Mouse (Mus musculus): ENCODE data around the gene Olfr5. TPM values are rescaled to one million over a fixed set of nuclear protein-coding genes. Genes with fewer than 3 reads are reported as not detected.

Olfr5 gene
- not detected in 2 replicates for polyA plus RNA-seq (2012; rRNA removed)

DNA sequence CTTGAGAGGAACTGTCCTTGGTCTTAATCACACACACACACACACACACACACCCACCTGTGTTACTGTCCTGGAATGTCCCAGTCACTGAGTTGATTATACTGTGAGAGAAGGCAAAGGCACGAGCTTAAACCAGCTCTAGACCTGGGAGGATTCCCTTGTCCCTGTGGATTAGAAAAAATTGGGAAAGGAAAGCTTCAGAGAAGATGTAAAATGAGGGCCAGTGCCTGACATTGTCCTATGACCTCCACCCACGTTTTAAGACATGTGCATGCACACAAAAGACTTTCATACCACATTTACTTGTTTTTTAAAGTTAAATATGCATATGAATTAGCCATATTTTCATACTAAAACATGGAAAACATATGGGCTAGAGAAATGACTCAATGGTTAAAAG, at the start of gene Olfr5:
Olfr5 (minus strand) TSS at position 101 of the 400 bp plus-strand sequence.

GRCm38 (mm10) chr7:6522850-6523249, 36.1 kb upstream of the Olfr5 start, which contains the start of gene Olfr1349:
TSS of gene Olfr1349 (minus strand) at chr7:6522950.

GRCm38 (mm10) chr7:6508648-6509047, 21.9 kb upstream of the Olfr5 start, which contains the start of gene Olfr1348:
TSS of gene Olfr1348 (minus strand) at chr7:6508748.

DNA sequence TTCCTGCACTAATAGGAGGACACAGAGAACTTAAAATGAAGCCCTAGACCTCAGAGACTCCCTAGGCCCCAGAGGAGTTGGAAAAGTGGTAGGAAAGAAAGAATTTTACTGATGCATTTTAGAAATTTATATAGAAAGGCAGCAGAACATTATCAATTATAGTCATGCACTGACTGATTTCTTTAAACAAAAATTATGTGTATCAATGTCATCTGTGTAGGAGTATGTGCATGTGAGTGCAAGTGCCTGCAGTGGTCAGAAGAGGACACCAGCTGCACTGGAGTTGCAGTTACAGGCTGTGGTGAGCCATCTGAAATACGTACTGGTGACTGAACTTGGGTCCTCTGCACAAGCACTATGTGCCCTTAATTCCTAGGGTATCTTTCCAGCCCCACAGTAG, 12.9 kb upstream of the Olfr5 start, which contains the start of gene Olfr1347:
Olfr1347 (minus strand) TSS at position 101 of the 400 bp plus-strand sequence.

GRCm38 (mm10) chr7:6466951-6467350, 19.8 kb downstream of the Olfr5 start, which contains the start of gene Olfr1346:
TSS of gene Olfr1346 (plus strand) at chr7:6467101.

DNA sequence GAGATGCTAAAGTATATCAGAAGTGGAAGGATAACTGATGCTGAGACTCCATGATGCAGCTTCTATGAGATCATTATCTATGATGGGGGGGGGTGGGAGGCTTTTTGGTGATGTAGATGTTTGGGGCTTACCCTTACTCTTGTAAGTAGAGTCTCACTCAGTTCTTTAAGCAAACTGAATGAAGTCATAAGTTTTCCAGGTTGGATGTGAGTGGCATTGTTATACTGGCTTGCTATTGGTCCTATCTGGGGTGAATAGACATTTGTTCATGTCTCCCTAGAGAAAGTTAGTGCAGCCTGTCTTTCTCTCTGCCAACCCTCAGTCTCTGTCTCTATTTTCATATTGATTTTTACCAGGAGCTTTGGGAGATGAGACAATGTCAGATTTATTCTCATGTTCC, 30.9 kb downstream of the Olfr5 start, which contains the start of gene Olfr1336:
Olfr1336 (plus strand) TSS at position 301 of the 400 bp plus-strand sequence.

DNA sequence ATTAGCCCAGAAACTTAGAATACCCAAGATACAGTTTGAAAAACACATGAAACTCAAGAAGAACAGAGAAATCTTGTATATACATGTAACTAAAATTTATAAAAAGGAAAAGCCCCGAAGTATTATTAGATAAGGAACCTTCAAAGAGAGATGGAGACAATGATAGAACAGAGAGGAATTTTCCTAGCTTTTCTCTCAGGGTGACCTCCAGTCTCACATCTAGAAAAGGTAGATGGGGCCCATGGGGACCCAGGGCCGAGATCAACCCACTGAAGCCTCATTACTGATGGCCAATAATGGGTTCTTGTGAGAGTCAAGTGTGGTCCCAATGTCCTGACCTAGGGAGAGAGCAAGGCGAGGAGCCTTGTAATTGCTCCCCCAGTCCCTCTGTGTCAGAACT, 48.4 kb downstream of the Olfr5 start, which contains the start of gene Olfr1344:
Olfr1344 (plus strand) TSS at position 301 of the 400 bp plus-strand sequence.

Other genes with a start within 250 kb of the Olfr5 start
- not detected in 2 replicates for gene Epp13, start 234.2 kb downstream of the Olfr5 start, polyA plus RNA-seq (2012; rRNA removed)
- 0.24 and 0.28 TPM in 2 replicates for gene Zfp667, start 200.4 kb downstream of the Olfr5 start, polyA plus RNA-seq (2012; rRNA removed)
- 0.03 and 0.54 TPM in 2 replicates for gene Zfp583, start 155.7 kb downstream of the Olfr5 start, polyA plus RNA-seq (2012; rRNA removed)
- gene Gm3854, start 143.2 kb downstream of the Olfr5 start, polyA plus RNA-seq (2012; rRNA removed): 0.03 TPM in 1 of 2 replicates, not detected in the other
- gene Zfp78, start 123.7 kb downstream of the Olfr5 start, polyA plus RNA-seq (2012; rRNA removed): 0.07 and 0.22 TPM in 2 replicates
- gene Zfp28, start 103.6 kb downstream of the Olfr5 start, polyA plus RNA-seq (2012; rRNA removed): 0.64 and 0.69 TPM in 2 replicates
- not detected in 2 replicates for gene Smim17, start 88.2 kb downstream of the Olfr5 start, polyA plus RNA-seq (2012; rRNA removed)
- gene Gm20715, start 76.7 kb downstream of the Olfr5 start, polyA plus RNA-seq (2012; rRNA removed): not detected in 2 replicates
- gene Olfr1344, start 48.3 kb downstream of the Olfr5 start, polyA plus RNA-seq (2012; rRNA removed): not detected in 2 replicates
- gene Olfr1336, start 30.8 kb downstream of the Olfr5 start, polyA plus RNA-seq (2012; rRNA removed): not detected in 2 replicates
- not detected in 2 replicates for gene Olfr1346, start 19.8 kb downstream of the Olfr5 start, polyA plus RNA-seq (2012; rRNA removed)
- not detected in 2 replicates for gene Olfr1347, start 12.8 kb upstream of the Olfr5 start, polyA plus RNA-seq (2012; rRNA removed)
- not detected in 2 replicates for gene Olfr1348, start 21.8 kb upstream of the Olfr5 start, polyA plus RNA-seq (2012; rRNA removed)
- gene Olfr1349, start 36.0 kb upstream of the Olfr5 start, polyA plus RNA-seq (2012; rRNA removed): not detected in 2 replicates
- not detected in 2 replicates for gene Olfr1350, start 77.9 kb upstream of the Olfr5 start, polyA plus RNA-seq (2012; rRNA removed)
- 0.03 TPM in 1 of 2 replicates, not detected in the other for gene Zim1, start 209.5 kb upstream of the Olfr5 start, polyA plus RNA-seq (2012; rRNA removed)
- 1.3 and 1.4 TPM in 2 replicates for gene Peg3, start 243.5 kb upstream of the Olfr5 start, polyA plus RNA-seq (2012; rRNA removed)
- 0.06 and 0.12 TPM in 2 replicates for gene Usp29, start 243.6 kb upstream of the Olfr5 start, polyA plus RNA-seq (2012; rRNA removed)